Mouse (Mus musculus) kidney, postnatal 25 days (tissue): ENCODE measurements around the gene Ank3.

Source experiments
- DNase-seq, 2 experiments: peaks; one replicate each; pipeline ENCODE4 v3.0.0; 2021; ENCODE audit warnings: mixed read lengths in 2 of 2

Gene Ank3

DNA sequence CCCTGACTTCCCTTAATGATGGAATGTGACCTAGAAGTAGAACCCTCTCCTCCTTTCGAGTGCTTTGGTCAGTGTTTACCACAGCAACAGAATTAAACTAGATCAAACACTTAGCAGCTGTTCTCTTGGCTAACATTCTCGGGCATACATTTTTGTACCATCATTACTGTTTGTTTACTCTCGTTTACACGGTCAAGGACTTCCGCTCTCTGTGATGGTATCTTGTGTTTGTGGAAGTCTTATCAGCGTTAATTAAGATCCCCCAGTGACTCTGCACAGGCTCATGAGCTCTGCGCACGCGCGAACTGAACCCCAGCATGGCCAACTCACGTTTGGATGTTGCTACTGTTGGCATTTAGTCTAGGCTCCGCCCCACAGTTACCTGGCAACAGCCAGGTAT lies 16.3 kb downstream of the Ank3 start:
- DNase-seq, result no peak

DNA sequence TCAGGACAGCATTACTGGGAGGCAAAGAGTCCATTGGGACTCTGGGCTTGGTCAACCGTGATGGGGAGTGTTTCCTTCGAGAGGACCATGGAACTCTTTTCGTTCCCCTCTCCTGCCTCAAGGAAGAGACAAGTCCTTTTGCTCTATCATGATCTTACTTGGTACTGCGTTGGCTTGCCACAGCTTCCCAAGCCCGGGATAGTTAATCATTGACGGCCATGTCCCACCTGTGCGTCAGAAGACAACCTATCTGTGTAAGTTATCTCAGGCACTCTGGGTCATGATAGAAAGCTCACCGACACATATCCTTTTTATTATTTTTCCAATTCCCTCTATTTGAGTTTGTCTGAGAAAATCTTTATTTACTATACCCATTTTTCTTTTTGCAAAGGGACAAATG lies 20.1 kb downstream of the Ank3 start:
- peak in 1 of 2 experiments; percentile 15 for DNase-seq

DNA sequence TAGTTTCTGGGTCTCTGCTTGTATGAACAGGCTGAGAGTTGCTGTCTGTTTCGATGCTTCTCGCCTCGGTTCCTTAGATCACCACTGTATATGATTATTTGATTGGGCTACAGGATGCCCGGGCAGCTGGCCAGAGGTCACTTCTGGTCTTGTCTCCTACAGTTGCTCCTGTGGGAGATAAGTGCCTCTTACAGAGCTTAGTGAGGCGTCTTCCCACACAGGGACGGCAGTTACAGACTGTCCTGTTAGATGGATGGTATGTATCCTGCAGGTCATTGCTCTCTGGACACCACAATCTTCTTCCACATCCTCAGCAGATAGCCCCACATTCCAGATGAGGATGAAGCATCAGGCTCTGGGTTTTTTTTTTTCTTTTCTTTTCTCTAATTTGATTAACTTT lies 21.7 kb downstream of the Ank3 start:
- DNase-seq, result no peak

DNA sequence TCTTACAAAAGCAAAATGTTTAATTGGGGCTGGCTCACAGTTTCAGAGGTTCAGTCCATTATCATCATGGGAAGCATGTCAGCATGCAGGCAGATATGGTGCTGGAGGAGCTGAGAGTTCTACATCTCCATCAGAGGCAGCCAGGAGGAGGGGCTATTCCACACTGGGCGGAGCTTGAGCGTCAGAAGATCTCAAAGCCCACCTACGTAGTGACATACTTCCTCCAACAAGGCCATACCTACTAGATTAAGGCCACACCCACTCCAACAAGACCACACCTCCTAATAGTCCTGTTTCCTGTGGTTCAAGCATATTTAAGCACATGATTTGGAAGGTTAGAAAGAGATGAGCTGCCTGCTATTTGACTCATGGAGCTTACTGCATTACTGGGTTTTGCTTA lies 25.5 kb downstream of the Ank3 start:
- no peak for DNase-seq

DNA sequence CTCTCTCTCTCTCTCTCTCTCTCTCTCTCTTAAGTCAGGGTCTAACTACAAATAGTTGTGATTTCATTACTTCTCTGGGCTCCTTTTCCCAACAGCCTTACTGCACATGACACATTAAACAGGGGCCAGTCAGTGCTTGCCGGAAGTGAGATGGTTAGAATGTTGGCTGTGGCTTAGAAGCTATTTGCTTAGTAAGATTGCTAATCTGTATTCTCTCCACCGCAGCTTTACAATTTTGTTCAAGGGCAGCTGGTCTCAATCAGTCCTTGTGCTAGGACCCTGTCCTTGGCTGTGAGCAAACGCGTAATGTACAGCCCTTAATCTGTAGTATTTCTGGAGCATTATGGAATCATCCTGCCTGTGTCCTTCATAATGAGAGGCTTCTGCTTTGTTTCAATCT lies 31.6 kb downstream of the Ank3 start:
- no peak for DNase-seq

DNA sequence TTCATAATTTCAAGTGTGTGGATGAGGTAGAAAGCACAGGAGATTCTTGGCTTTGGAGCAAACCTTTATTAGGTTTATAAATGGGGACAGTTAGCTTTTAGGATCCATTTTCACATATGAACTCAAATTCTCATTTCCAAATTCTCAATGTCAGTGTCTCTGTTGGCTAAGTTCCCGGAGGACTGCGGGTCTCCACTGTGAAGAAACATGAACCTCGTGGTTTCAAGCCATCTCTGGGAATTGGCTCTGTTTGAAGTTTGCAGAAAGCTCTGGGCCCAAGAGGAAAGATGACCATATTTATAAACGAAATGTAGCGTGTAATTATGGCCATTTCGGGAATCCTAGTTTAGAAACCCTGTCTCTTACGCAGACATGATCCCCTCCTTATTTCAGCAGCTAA lies 32.5 kb downstream of the Ank3 start:
- no peak for DNase-seq

DNA sequence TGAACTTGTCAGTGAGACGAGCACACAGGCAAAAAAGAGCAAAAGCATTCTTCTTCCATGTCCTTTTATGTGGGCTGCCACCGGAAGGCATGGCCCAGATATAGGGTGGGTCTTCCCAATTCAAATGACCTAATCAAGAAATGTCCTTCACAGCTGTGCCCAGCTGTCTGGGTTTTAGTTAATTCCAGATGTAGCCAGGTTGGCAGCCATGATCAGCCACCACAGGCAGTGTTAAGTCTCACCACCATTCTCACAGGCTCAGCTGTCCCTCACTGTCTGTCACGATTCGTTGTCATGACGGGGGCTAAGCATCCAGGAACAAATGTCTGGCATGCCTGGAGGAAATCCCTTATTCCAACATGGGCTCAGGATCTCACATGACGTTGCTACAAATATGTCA lies 36.6 kb downstream of the Ank3 start:
- no peak for DNase-seq

DNA sequence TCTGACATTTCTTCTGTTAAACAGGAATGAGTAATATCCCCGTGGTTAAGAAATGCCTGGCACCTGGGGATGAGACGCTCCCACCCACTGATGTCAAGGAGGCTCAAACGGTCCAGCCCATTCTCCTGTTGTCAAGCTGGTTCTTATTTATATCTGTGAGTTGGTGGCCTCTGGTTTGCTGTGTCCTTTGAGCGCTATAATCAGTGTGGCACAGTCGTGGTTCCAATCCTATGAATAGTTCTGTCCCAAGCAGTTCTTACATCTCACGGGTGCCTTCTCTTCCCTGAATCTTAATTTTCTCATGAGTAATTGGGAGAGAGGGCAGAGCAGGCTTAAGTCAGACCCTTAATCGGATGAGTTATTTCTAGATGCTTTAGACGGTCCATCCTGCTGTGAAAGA lies 40.9 kb downstream of the Ank3 start:
- DNase-seq, result no peak

DNA sequence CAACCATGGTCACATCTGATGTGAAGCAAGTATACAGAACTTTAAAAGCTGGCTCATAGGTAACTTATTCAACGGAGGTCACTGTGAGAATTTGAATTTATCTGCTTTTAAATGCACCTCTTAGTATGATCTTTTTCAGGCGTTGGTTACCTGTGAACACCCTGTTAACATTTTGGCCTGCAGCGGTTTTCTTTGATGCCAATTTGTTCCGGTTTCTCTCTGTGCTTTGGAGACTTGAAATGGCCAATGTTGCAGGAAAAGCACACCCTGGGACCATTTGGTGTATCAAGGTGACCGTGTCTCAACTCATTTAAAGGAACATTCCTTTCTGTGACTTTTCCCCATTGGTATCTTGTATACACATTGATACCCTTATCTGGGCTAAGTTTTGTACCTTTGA lies 46.0 kb downstream of the Ank3 start:
- DNase-seq, result peak; percentile 32 to 77

DNA sequence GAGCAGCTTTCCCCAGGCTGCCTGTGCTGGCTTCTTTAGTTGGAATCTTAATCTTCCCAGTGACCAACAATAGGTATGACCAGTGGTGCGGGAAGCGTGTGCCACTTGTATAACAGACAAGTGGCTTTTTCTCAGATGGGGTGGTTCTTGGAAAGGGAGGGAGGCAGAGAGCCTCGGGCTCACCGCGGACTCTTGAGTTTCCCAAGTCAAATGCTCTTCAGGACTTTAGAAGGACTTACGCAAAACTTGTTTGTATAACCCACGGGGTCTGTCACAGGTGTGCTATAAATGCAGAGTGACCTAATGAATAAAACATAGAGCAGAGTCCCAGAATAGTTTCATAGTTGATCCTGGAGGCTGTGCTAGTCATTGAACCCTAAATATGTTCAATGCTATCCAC lies 47.4 kb downstream of the Ank3 start:
- DNase-seq, result peak; percentile 17 to 74

DNA sequence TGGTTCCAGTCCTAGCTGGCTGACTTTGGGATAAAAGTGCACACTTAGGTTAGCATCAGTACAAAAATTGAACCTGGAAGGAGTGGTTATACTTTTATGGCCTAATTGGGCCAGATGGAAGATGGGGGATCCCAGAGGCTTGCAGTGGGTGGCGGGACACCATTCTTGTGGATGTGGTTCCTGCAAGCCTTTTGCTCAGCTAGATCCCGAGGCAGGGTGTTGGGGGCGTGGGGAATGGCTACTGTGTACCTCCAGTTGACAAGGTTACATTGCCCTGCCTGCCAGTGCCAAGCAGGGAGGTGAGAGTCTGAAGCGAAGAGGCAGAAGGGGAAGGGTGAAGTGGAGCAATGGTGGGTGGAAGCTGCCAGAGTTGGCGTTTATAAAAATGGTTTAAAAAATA lies 48.0 kb downstream of the Ank3 start:
- peak; percentile 11 to 64 for DNase-seq

DNA sequence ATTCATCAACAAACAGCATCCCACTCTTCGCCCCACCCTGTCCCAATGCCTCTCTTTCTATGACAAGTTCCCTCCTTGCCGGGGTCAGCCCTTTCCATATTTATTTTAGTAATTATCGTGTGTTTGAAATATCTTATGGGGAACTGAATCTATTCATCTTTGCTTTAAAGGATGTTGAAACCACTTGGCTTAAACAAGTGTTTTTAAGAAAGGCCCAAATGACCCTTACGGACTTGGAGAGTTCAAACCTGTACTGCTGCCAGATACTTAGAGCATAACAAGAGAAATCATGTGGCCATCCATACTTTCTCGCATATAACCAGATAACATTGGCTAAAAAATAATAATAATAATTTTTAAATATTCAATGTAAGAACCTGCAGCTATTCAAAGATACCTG lies 48.7 kb downstream of the Ank3 start:
- no peak for DNase-seq

DNA sequence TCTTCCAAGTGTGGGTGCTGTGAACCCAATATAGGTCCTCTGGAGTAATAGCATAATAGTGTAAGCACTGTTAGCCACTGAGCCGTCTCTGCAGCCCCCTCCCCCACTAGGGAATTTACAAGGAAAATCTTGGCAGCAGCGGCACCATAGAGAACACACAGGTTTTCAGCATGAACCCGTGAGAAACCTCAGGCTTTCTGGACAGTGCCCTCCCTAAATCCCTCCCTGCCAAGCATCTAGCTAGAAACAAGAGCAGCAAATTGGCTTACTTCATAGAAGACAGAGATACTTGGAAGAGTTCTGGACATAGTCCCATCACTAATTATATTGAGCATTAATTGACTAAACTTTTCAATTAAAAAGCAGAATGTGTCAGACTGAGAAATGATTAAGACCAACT lies 49.6 kb downstream of the Ank3 start:
- DNase-seq, result no peak

DNA sequence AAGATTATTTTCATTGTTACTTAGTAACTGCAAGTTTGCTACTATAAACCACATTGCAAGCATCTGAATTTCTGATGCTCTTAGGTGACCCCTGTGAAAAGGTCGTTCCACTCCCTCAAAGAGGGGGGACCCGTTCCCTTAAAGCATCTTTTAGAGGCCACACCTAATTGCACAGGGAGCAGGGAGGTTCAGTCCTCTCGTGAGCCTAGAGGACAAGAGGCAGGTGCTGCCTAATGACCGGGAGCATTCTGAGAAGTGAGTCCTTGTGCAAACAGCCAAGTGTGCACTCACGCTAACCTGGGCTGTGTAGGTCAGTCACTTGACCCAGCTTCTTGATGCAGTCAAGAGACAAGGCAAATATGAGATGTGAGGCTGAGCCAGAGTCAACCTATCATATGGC lies 52.4 kb downstream of the Ank3 start:
- DNase-seq, result no peak

DNA sequence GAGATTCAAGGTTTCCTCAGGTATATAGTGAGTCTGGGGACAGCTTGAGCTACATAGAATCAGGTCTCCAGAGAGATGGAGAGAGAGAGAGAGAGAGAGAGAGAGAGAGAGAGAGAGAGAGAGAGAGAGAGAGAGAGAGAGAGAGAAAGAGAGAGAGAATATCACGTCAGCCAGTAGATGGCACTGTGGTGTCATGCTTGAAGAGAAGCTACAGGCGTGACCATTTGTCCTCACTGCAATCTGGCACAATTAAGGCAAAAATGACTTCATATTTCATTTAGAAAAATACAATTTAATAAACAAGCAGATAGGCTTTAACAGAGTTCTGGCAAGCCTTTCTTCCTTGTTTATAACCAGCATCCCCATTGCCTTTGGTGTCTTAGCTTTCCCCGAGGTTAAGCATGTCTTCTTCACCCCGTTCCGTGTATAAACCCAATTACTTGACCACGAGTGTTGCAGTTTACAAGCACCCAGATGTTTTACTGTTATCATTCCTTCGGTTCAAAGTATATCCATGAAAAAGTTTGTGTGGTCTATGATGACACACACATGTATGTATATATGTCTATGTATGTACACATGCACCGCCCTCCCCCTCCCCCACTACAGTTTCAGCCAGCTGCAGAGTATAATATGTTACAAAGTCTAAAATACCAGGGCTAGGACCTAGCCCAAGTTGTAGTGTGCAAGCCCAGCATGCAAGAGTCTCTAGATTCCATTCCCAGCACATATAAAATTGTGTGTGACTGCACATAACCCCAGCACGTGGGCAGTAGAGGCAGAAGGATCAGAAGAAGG lies 53.8 kb downstream of the Ank3 start:
- peak in 1 of 2 experiments; percentile 89 for DNase-seq

DNA sequence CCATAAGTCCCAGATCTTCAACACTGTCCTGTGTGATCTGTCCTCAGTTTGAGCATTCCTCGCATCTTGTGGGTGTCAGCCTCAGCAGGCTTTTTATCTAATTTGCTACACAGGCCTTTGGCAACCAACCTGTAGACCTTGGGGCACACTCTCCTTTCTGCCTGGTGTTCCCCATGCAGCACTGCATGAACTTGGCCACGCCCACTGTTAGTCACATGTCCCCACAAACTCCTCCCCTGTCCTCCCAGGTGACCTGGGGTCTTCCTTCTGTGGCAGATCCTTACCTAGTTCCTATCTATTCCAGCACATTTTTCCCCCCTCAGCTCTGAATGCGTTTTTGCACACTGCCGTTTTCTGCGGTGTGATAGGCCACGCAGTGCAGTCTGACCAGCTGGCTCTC lies 55.0 kb downstream of the Ank3 start:
- DNase-seq, result no peak

DNA sequence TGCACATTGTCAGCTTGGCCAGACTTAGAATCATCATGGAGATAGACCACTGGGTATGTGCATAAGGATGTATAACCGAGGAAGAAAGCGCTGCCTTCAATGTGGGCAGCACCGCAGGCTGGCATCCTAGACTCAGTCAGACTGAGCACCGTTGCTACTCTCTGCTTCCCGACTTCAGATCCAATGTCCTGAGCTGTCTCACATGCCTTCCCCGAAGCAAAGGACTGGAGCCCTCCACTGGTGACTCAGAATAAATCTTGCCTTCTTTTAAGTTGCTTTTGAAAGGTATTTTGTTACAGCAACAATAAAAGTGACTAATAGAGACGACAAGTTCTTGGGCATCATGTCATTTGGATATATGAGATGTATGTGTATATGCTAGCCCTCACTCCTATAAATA lies 55.9 kb downstream of the Ank3 start:
- DNase-seq, result no peak

DNA sequence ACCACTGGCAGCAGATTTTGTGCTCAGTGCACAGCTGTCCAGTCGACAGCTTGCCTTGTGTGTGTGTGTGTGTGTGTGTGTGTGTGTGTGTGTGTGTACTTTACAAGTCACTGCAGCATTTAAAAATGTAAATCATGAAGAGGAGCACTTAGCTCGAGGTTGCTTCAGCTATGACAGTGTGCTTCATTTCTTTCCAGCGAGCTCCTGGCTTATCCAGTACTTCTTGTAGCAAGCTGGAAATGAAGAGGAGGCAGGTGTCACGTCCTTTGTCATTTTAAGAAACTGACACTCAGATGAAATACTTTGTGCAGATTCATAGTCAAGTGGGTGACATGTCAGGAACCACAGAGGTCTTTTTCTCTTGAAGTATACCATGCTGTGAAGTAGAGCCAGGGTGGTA lies 66.3 kb downstream of the Ank3 start:
- no peak for DNase-seq

DNA sequence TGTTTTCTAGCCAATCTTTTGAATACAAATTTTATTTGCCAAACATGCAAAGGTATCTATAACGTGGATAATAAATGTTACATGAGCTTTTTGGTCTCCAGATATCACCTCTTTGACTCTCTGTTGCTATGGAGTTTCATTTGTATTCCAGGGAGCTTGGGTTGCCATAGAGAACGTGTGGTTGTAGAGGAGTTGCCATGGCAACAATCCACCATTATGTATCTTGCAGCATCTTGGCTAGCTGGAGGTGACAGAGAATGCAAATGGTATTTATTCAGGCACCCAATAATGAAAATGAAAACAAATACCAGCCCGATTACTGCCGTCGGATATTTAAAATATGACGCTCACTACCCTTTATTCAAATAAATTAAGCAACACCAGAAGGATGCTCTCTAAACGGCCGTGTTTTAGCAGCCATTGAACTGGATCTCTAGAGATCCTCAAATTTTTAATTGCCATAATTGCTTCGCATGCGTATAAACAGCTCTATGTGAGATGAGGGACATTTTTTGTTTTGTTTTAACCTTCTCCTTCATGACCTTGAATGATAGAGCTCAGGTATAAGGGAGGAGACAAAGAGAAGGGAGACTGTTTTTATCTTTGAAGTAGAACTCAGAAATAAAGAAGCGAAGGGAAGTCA lies 67.1 kb downstream of the Ank3 start:
- DNase-seq, result no peak

DNA sequence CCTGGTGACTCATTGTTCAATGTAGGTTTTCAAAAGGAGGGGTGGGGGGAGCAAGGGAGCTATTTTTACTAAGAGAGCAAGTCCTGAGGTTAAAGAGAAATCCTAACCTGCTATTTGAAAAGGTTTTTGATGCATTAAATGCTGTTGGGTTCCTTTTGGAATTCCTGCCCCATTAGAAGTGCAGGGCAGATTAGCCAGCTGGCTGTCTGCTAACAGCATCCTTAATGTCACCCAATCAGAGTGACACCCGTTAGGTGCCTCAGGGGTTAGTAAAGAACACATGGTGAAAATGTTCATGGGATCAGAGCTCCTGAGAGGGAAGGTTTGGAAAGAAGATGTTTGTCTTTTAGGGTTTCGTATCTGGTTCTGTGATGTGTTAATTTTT lies 67.6 kb downstream of the Ank3 start:
- no peak for DNase-seq

DNA sequence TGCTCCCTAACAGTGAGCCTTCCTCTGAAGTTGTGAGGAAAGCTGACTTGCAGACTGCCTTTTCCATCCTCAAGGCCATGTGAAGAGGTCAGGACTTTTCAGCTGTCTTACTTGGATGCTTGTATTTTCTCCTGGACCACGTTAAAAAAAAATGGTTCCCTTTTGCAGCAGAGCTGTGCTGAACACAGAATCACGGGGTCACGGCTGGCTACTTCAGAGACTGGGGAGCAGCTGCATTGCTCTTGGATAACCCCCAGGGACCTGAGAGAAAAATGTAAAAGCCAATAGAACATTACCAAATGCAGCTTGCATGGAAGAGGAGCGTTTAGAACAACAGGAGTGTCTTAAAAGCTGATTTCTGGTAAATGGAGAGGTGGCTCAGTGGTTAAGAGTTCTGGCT lies 68.0 kb downstream of the Ank3 start:
- no peak for DNase-seq

DNA sequence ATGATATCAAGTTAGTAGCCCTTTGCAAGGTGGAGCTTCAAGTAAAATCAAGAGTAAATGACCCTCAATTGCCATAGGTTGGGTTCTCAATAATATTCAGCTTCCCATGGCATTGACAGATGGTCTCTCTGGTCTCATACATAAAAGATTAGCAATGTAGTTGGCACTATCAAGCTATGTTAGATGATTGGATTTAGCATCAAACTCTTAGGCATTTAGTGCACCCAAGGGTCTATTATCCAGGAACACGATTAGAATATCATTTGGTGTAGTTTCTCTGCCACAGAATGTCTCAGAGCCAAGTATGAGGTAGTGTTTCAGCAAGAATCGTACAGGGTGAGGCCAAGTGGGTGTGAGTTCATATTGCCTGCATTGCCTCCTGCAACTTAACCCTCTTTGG lies 68.6 kb downstream of the Ank3 start:
- DNase-seq, result no peak

DNA sequence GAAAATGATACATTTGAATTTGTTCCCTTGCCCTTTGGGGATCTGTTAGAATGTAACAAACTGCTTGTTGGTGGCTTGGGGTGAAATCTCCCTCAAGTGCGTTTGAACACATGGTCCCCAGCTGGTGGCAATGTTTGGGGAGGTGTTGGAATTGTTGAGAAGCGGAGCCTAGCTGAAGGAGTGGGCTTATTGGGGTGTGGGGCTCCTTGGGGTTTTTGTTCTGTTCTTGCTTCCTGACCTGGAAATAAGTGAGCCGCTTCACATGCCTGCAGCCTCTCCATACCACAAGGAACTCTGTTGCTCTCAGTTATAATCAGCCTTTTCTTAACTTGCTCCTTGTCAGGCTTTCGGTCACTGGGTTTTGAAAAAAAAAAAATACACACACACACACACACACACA lies 73.3 kb downstream of the Ank3 start:
- no peak for DNase-seq

DNA sequence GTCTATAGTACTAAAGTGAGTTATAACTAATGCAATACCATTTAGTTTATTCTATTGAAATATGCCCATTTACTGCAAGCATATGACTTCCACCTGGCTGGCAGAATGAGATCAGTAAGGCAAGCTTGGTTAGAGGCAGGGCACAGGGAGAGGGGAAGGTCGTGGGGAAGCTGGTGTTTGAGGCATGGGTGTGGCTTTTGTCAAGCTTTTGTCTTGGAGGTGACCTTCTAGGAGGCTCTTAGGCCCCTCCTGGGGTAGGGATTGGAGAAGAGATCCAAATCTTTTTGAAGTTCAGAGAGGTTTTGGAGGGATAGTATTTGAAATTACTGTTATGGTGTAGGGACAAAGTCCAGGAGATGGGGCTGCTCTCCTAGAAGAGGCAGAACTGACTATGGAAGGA lies 78.3 kb downstream of the Ank3 start:
- DNase-seq, result no peak

DNA sequence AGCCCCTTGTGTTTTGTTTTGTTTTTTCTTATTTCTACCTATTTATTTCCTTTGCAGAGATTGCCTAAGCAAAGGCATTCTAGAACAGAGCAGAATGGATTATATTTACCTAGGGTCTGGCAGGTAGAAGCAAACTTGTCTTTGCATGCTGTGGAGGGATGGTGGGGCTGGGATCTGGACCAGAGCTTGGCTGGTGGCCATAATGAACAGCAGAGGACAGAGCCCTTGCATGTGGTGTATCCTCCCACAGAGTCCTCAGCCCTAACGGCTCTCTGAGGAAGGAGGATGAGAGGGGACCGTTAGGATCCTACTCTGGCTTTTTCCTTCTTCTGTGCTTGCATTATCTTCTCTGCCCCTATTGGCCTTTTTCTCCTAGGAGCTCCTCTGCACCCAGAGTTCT lies 79.1 kb downstream of the Ank3 start:
- DNase-seq, result no peak
